9 mouse cellular contexts compared by ENCODE assay signal in the genomic region with DNA sequence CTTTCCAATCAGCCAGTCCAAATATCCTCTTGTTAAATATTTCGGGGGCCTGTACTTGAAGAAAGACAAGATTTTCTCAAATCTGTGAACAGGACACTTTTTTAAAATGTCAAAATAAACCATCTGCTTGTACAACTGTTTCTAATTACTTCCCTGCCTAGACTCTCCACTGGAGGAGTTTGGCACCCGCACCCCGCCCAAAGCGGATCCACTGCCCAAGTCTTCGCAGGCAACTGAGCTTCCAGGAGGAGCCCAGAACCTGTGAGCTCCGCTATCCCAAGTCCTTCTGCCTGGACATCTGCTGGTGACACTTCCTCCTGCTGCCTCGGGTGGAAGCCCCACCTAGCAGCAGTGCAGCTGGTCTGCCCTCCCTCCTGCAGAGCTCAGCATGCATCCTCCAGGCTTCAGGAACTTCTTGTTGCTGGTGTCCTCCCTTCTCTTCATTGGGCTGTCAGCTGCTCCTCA. TPM values are rescaled to one million over a fixed set of nuclear protein-coding genes. Genes with fewer than 3 reads are reported as not detected.
DNase-seq lines count a peak whose midpoint lies in the region; ATAC-seq lines count a peak whose summit lies in the region.
"Had no signal": no experiment of that assay in that cellular context is flagged by ENCODE, and none has a peak within 500 bp of the region (broad histone marks: within the 10 kb centered on the region; RNA-seq: fewer than 3 reads in every experiment).

A gene (plus strand): TSS at position 51 of the 465 bp plus-strand sequence.

- H3K9ac ChIP-seq in intestine, embryonic 16.5 days (ENCODE audit: low read depth, low read length), result no peak within 1 kb of the TSS
- H3K9ac ChIP-seq: liver, embryonic 15.5 days had no signal

- H3K27me3 ChIP-seq in embryonic facial prominence, embryonic 10.5 days (replicated peaks; ENCODE audit: low read depth, poor library complexity, severe bottlenecking), result no peaks in the 10 kb centered on the region
- no peaks in the 10 kb centered on the region for H3K27me3 ChIP-seq in intestine, embryonic 16.5 days (replicated peaks; ENCODE audit: control insufficient read depth, insufficient read depth, low read length)
- H3K27me3 ChIP-seq: liver, embryonic 15.5 days had no signal

- no peak for ATAC-seq in intestine, embryonic 16.5 days

- H3K4me2 ChIP-seq in intestine, embryonic 16.5 days (ENCODE audit: low read depth, low read length), result no peak within 1 kb of the TSS
- H3K4me2 ChIP-seq: liver, embryonic 15.5 days had no signal

- H3K36me3 ChIP-seq in embryonic facial prominence, embryonic 10.5 days (replicated peaks), result no peaks in the 10 kb centered on the region
- H3K36me3 ChIP-seq in intestine, embryonic 16.5 days (ENCODE audit: control insufficient read depth, insufficient read depth, low read length), result no peaks in the 10 kb centered on the region
- H3K36me3 ChIP-seq: liver, embryonic 15.5 days had no signal

- 16% methylated on average over 7 of the region's 7 CpGs for WGBS in embryonic facial prominence, embryonic 10.5 days
- WGBS in intestine, embryonic 16.5 days, result 49% methylated on average over 7 of the region's 7 CpGs

- no peak within 1 kb of the TSS for H3K4me3 ChIP-seq in embryonic facial prominence, embryonic 10.5 days
- no peak within 1 kb of the TSS for H3K4me3 ChIP-seq in intestine, embryonic 16.5 days (ENCODE audit: low read length)
- H3K4me3 ChIP-seq: liver, embryonic 15.5 days had no signal

- H3K4me1 ChIP-seq in embryonic facial prominence, embryonic 10.5 days, result peaks cover 12% of the 10 kb centered on the region
- H3K4me1 ChIP-seq in intestine, embryonic 16.5 days (ENCODE audit: control insufficient read depth, insufficient read depth, low read length), result 0 out of 2 replicates have a peak, but pooled peaks cover 5% of the 10 kb centered on the region
- H3K4me1 ChIP-seq: liver, embryonic 15.5 days had no signal

- no peaks in the 10 kb centered on the region for H3K9me3 ChIP-seq in embryonic facial prominence, embryonic 10.5 days
- H3K9me3 ChIP-seq in intestine, embryonic 16.5 days (ENCODE audit: control insufficient read depth, low read length), result no peaks in the 10 kb centered on the region
- H3K9me3 ChIP-seq: liver, embryonic 15.5 days had no signal

- peak; percentile 62 for DNase-seq in cerebellum, adult 11-12 months
- DNase-seq in embryonic facial prominence, embryonic 10.5 days (ENCODE audit: low spot score), result peak; percentile 58
- peak; percentile 31 for DNase-seq in heart, adult 8-10 months (ENCODE audit: low spot score)
- DNase-seq in layer of hippocampus, postnatal 14 days (ENCODE audit: low spot score in 2 of 2), result peak; percentile 55 to 61
- DNase-seq in right cerebral cortex, adult 2 months (ENCODE audit: low spot score in 2 of 2), result peak; percentile 42 to 43
- no peak for DNase-seq in spleen, adult 18-20 months
- no peak for DNase-seq in urinary bladder, adult 18-20 months (ENCODE audit: low spot score in 2 of 2)

- H3K27ac ChIP-seq in embryonic facial prominence, embryonic 10.5 days (replicated peaks), result no peak within 1 kb of the TSS
- no peak within 1 kb of the TSS for H3K27ac ChIP-seq in intestine, embryonic 16.5 days (ENCODE audit: low read length)
- H3K27ac ChIP-seq: liver, embryonic 15.5 days had no signal

RNA-seq across cellular contexts. Expression of the gene that starts here (rescaled TPM):
- 0.10 and 0.13 TPM in 2 replicates for polyA plus RNA-seq in embryonic facial prominence, embryonic 10.5 days (2016; fragmentation: Nextera tagmentation; extraction: Ambion mirVana)
- 1 to 10 TPM; 1.7 to 5.2 (median 3.4) TPM for total RNA-seq in heart, adult 8-10 months (2022)
- total RNA-seq in layer of hippocampus, postnatal 14 days (2021), result 10 to 100 TPM; 14.8 to 17.4 TPM
- 0.12 and 0.22 TPM in 2 replicates for polyA plus RNA-seq in intestine, embryonic 16.5 days (2015; fragmentation: Nextera tagmentation; extraction: Ambion mirVana)

Comparison
In these comparisons a context has a peak if more than half of its experiments do, and no peak if none do; other contexts are left out.
1. Peak in DNase-seq in embryonic facial prominence, embryonic 10.5 days; RNA of the gene not detected or under 1 TPM.
2. DNase-seq: peak in cerebellum, adult 11-12 months (single experiment), heart, adult 8-10 months (single experiment), layer of hippocampus, postnatal 14 days (2 of 2) and right cerebral cortex, adult 2 months (2 of 2); none in spleen, adult 18-20 months (0 of 2) and urinary bladder, adult 18-20 months (0 of 2).